Mouse (Mus musculus) liver, embryonic 14 days (tissue): Measurements from ENCODE around the gene 2410002F23Rik. TPM values are rescaled to one million over a fixed set of nuclear protein-coding genes. Genes with fewer than 3 reads are reported as not detected.

Source experiments
- polyA plus RNA-seq: library from polyadenylated mRNA; depleted of rRNA; stranded (reverse); fragments of >200 nt; gene quantifications from 2 replicates; pipeline ENCODE4 v1.2.3, GENCODE M21; 2012; rRNA removed

2410002F23Rik gene
- polyA plus RNA-seq: 40.7 and 42.2 TPM in 2 replicates

DNA sequence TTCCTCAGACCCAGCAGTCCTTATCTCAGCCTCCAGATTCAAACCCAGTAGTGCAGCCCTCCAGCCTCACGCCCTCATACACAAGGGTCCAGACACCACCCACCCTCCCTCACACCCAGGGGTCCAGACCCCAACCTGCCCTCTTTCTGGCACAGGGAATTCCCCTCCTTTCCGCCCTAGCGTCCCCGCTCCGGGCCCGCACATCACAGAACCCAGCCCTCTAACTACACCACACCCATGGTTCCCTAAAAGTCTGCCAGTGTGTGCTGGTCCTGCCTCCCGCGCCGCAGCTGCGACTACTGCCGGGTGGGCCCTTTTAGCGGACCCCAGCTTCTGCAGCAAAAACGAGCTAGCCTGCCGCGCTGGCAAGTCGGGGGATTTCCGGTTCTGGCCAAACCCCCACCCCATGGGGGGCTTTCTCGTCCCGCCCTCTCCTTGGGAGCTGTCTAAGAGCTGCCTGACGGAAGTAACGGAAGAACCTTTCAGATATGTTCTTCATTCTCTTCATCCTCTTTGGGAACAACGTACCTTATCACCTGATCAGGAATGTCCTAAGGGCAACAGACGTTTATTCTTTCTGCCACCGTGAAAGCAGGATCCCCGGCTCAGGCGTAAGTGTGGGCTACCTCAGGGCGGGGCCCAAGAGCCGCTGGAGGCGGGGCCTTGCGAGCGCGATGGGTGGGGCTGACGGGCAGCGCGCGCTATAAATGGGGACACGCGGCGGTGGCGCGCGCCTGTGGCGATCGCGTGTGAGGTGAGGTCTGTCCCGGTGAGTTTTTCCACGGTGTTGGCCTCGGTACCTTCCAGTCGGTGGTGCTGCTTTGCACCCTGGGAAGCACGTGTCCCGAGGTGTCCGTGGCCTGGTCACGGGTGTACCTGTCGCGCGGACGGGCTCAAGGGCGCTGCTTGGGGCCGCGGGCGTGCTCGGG, at the start of gene 2410002F23Rik, which contains the start of gene 1700028J19Rik:
Gene 2410002F23Rik (plus strand): TSS at position 668 of the 929 bp plus-strand sequence.
Gene 1700028J19Rik (minus strand): TSS at position 641 of the 929 bp plus-strand sequence.

DNA sequence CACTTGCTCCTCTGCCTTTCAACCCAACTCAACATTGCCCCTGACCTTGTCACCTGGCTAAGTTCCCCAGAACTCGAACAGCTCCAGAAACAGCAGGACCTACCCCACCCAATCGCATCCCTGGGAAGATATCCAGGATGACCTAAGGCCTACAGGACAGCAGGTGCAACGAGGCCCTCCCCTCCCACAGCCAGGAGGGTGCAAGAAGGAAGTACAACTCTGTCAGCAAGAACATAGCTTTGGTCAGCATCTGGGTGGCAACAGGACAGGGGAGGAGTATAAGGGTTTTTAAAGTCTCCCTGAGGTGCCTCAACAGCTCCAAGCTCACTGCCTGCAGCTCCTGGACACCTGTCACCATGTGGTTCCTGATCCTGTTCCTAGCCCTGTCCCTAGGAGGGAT, 48.6 kb upstream of the 2410002F23Rik start, which contains the start of gene Klk1b3:
Gene Klk1b3 (plus strand): TSS at position 301 of the 400 bp plus-strand sequence.

DNA sequence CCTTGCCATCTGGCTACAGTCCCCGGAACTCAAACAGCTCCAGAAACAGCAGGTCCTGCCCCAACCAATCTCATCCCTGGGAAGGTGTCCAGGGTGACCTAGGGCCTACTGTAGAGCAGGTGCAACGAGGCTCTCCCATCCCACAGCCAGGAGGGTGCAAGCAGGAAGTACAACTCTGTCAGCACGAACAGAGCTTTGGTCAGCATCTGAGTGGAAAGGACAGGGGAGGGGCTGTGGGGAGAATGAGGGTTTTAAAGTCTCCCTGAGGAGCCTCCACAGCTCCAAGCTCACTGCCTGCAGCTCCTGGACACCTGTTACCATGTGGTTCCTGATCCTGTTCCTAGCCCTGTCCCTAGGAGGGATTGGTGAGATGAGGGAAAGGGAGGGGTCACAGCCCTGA, 39.4 kb upstream of the 2410002F23Rik start, which contains the start of gene Klk1b4:
Gene Klk1b4 (plus strand): TSS at position 301 of the 400 bp plus-strand sequence.

DNA sequence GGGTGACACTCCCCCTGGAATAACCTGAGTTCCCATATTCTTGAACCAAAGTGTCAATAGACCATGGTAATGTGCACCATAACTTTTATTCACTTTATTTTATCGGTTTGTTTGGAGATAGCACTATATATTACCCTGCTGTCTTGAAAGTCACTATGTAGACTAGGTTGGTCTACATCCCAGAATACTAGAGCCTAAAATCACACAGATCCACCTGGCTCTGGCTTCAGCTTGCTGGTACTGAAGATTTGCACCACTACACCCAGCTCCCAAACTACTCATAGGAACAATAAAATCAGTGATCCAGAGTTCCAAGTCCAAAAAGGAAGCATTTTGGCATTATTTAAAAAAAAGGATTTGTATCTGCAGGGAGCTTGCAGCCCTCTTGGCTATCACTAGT, 30.9 kb upstream of the 2410002F23Rik start, which contains the start of gene Klk1b5:
Gene Klk1b5 (plus strand): TSS at position 301 of the 400 bp plus-strand sequence.

DNA sequence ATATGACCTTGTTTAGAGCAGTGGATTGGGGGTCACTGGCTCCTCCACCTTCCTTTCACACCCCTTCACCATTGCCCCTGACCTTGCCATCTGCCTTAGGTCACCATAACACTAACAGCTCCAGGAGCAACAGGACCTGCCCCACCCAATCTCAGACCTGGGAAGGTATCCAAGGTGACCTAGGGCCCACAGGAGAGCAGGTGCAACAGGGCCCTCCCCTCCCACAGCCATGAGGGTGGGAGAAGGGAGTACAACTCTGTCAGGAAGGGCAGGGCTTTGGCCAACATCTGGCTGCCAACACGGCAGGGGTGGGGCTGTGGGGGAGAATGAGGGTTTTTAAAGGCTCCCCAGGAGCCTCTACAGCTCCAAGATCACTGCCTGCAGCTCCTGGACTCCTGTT, 21.4 kb upstream of the 2410002F23Rik start, which contains the start of gene Klk1:
Gene Klk1 (plus strand): TSS at position 285 of the 400 bp plus-strand sequence.

DNA sequence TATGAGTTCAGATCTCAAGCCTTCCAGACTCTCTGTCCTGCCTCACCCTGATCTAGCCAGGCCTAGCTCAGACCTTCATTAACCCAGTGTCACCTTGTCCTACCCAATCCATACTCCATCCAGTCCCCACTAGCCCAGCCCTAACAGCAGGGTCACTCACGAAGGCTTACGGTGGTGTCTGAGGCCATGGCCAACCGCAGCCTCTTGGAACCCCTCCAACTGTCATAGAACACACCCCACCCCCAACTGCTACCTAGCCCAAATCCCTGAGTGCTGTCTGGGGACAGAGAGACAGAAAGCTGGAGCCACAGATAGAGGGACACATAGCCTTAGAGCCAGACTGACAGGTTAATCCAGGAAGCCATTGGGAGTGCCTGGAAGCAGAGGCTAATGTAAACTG, 10.6 kb upstream of the 2410002F23Rik start, which contains the start of gene Gm36864:
Gene Gm36864 (plus strand): TSS at position 269 of the 400 bp plus-strand sequence.

DNA sequence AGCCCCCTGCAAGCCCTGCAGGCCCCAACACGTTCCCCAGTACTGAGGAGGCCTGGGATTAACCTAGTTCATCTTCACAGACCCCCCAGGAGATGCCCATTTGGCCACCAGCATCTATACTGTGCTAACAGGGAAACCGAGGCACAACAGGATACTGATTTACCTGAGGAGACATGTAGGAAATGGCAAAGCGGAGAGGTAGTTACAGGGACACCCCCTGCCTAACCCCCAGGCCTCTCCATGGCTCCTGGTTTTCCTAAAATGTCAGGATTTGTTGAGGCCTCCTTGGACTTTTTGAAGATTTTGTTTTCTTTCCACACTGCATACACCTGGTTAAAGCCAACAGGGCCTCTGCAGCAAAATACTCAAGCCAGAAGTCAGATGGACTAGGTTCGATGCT, 10.8 kb downstream of the 2410002F23Rik start, which contains the start of gene Acp4:
Gene Acp4 (minus strand): TSS at position 101 of the 400 bp plus-strand sequence.

DNA sequence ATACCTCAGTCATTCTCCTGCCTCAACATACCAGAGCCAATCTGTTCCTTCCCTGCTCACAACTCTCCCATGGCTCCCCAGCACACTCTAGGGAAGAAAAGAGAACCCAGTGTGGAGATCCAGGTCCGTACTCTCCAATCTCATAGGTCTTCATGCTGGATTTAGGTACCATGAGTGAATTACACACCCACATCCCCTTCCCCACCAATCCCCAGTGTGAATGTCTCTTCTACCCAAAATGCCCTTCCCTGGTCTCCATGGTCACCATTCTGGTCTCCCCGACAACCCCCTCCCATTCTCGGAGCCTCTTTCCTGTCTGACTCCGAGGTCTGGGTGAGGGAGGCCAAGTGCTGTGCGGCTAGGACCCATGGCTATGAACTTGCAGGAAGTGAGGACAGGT, 14.6 kb downstream of the 2410002F23Rik start, which contains the start of gene Gm15517:
Gene Gm15517 (plus strand): TSS at position 301 of the 400 bp plus-strand sequence.

Other genes starting within 250 kb of the 2410002F23Rik start
- not detected in 2 replicates for gene Klk1b26, start 234.6 kb upstream of the 2410002F23Rik start, polyA plus RNA-seq
- not detected in 2 replicates for gene Klk1b27, start 194.4 kb upstream of the 2410002F23Rik start, polyA plus RNA-seq
- gene Klk1b21, start 144.4 kb upstream of the 2410002F23Rik start, polyA plus RNA-seq: not detected in 2 replicates
- not detected in 2 replicates for gene Klk1b22, start 134.0 kb upstream of the 2410002F23Rik start, polyA plus RNA-seq
- not detected in 2 replicates for gene Klk1b16, start 110.0 kb upstream of the 2410002F23Rik start, polyA plus RNA-seq
- gene Klk1b24, start 58.5 kb upstream of the 2410002F23Rik start, polyA plus RNA-seq: not detected in 2 replicates
- not detected in 2 replicates for gene Klk1b3, start 48.5 kb upstream of the 2410002F23Rik start, polyA plus RNA-seq
- not detected in 2 replicates for gene Klk1b4, start 39.3 kb upstream of the 2410002F23Rik start, polyA plus RNA-seq
- gene Klk1b5, start 30.8 kb upstream of the 2410002F23Rik start, polyA plus RNA-seq: not detected in 2 replicates
- 0.03 TPM in 1 of 2 replicates, not detected in the other for gene Klk1, start 21.4 kb upstream of the 2410002F23Rik start, polyA plus RNA-seq
- not detected in 2 replicates for gene Gm36864, start 10.5 kb upstream of the 2410002F23Rik start, polyA plus RNA-seq
- 1.0 TPM in 2 replicates for gene 1700028J19Rik, start within 50 bp of the 2410002F23Rik start, polyA plus RNA-seq
- not detected in 2 replicates for gene Acp4, start 10.7 kb downstream of the 2410002F23Rik start, polyA plus RNA-seq
- not detected in 2 replicates for gene Gm15517, start 14.7 kb downstream of the 2410002F23Rik start, polyA plus RNA-seq
- 0.36 and 0.86 TPM in 2 replicates for gene Clec11a, start 60.2 kb downstream of the 2410002F23Rik start, polyA plus RNA-seq
- gene Shank1, start 63.5 kb downstream of the 2410002F23Rik start, polyA plus RNA-seq: 0.02 and 0.03 TPM in 2 replicates
- 0.02 TPM in 2 replicates for gene Syt3, start 137.4 kb downstream of the 2410002F23Rik start, polyA plus RNA-seq
- 0.12 and 0.18 TPM in 2 replicates for gene 1700008O03Rik, start 139.1 kb downstream of the 2410002F23Rik start, polyA plus RNA-seq
- gene Lrrc4b, start 182.3 kb downstream of the 2410002F23Rik start, polyA plus RNA-seq: 0.02 and 0.09 TPM in 2 replicates
- 6.9 and 9.4 TPM in 2 replicates for gene Aspdh, start 218.7 kb downstream of the 2410002F23Rik start, polyA plus RNA-seq
- gene Josd2, start 221.3 kb downstream of the 2410002F23Rik start, polyA plus RNA-seq: 183 and 206 TPM in 2 replicates
- 39.1 and 45.1 TPM in 2 replicates for gene Emc10, start 249.8 kb downstream of the 2410002F23Rik start, polyA plus RNA-seq
- gene Fam71e1, start 249.9 kb downstream of the 2410002F23Rik start, polyA plus RNA-seq: 1.5 and 1.6 TPM in 2 replicates